Mouse (Mus musculus) ES-E14 (cell line): ENCODE results near the gene Deaf1. TPM values are rescaled to one million over a fixed set of nuclear protein-coding genes. Genes with fewer than 3 reads are reported as not detected.

Experiments
- DNase-seq: peaks from one replicate; pipeline ENCODE4 v3.0.0-alpha.2; 2013; ENCODE audit warnings: low read depth, low spot score
- H3K27ac ChIP-seq: 2 replicates; pipeline ENCODE4 v1.5.1; 2012; ENCODE audit warnings: low read depth, mild to moderate bottlenecking, low read length, moderate library complexity, mixed read lengths; ENCODE audit not compliant: poor library complexity, insufficient read depth, severe bottlenecking
- H3K36me3 ChIP-seq: 2 replicates; pipeline ENCODE4 v1.6.1; 2012; ENCODE audit warnings: mild to moderate bottlenecking, low read length, moderate library complexity, mixed read lengths; ENCODE audit not compliant: control insufficient read depth, poor library complexity, insufficient read depth, severe bottlenecking
- H3K4me1 ChIP-seq, 2 experiments: fragments of 150-350 bp in 1 of 2; sonication (generic) in 1 of 2; 2 replicates each; pipeline ENCODE4 v1.6.1; 2012; ENCODE audit warnings: low read length in 2 of 2, mild to moderate bottlenecking in 1 of 2, mixed read lengths in 1 of 2; ENCODE audit not compliant: control insufficient read depth in 2 of 2, insufficient read depth in 2 of 2, poor library complexity in 1 of 2
- H3K4me3 ChIP-seq, 2 experiments: fragments of 150-350 bp in 1 of 2; sonication (generic) in 1 of 2; 2 replicates each; pipeline ENCODE4 v1.5.1; 2012; ENCODE audit warnings: low read length in 2 of 2, low read depth in 1 of 2, mild to moderate bottlenecking in 1 of 2, mixed read lengths in 1 of 2; ENCODE audit not compliant: insufficient read depth in 1 of 2, poor library complexity in 1 of 2, severe bottlenecking in 1 of 2
- H3K9ac ChIP-seq: 2 replicates; pipeline ENCODE4 v1.6.1; 2012; ENCODE audit warnings: low read depth, mild to moderate bottlenecking, low read length, mixed read lengths; ENCODE audit not compliant: poor library complexity, insufficient read depth, severe bottlenecking
- H3K9me3 ChIP-seq: fragments of 150-350 bp; sonication (generic); 2 replicates; pipeline ENCODE4 v1.6.1; 2012; ENCODE audit warnings: low read depth, mild to moderate bottlenecking, low read length; ENCODE audit not compliant: control insufficient read depth, insufficient read depth
- CHD2 ChIP-seq: IDR thresholded peaks from 2 replicates; pipeline ENCODE4 v1.6.1; 2014; ENCODE audit warnings: mild to moderate bottlenecking, low read depth, low read length, inconsistent platforms
- HCFC1 ChIP-seq: IDR thresholded peaks from 2 replicates; pipeline ENCODE4 v1.6.1; 2012; ENCODE audit warnings: low read length, inconsistent platforms, borderline replicate concordance; ENCODE audit not compliant: insufficient read depth
- MAFK ChIP-seq: IDR thresholded peaks from 2 replicates; pipeline ENCODE4 v1.6.1; 2014; ENCODE audit warnings: mild to moderate bottlenecking, low read depth, low read length, inconsistent platforms; ENCODE audit not compliant: insufficient read depth
- ZC3H11A ChIP-seq: IDR thresholded peaks from 2 replicates; pipeline ENCODE4 v1.6.1; 2012; ENCODE audit warnings: low read depth, mild to moderate bottlenecking, inconsistent platforms, low read length, borderline replicate concordance
- ZNF384 ChIP-seq: IDR thresholded peaks from 2 replicates; pipeline ENCODE4 v1.6.1; 2012; ENCODE audit warnings: low read depth, low read length, inconsistent platforms
- in situ Hi-C, 2 experiments: fragments of 600-800 bp; cut with MboI; formaldehyde crosslinking; loops; one replicate each; pipeline ENCODE4 v1.15.1; 2025; ENCODE audit warnings: low sequenced_read_pairs in 2 of 2, inconsistent platforms in 1 of 2; ENCODE audit not compliant: unreplicated experiment in 2 of 2
- total RNA-seq: library from RNA; depleted of rRNA; stranded (reverse); fragments of 300-350 nt; gene quantifications from 2 replicates; pipeline ENCODE4 v1.2.3, GENCODE M21; 2012

The Deaf1 gene
- total RNA-seq, 1 experiment = 23.7 TPM

GRCm38 (mm10) chr7:141355051-141355450, 27.6 kb upstream of the Deaf1 start:
- no peaks in the 10 kb centered on the region for H3K36me3 ChIP-seq
- no peak overlapping the region for H3K27ac ChIP-seq
- TF ChIP-seq HCFC1 (no peak), CHD2 (no peak), ZNF384 (no peak), MAFK (no peak), ZC3H11A (no peak)
- no peak overlapping the region for H3K4me3 ChIP-seq
- H3K9ac ChIP-seq = no peak overlapping the region
- no peaks in the 10 kb centered on the region for H3K9me3 ChIP-seq
- in situ Hi-C loops = no loop called here
- peaks cover 0 to 15% of the 10 kb centered on the region in 2 experiments; a peak in 2 of 4 replicates for H3K4me1 ChIP-seq
- no peak for DNase-seq

GRCm38 (mm10) chr7:141351061-141351460, 23.6 kb upstream of the Deaf1 start:
- H3K4me1 ChIP-seq = peaks cover 0 to 5% of the 10 kb centered on the region in 2 experiments; a peak in 1 of 4 replicates
- TF ChIP-seq ZNF384 (no peak), MAFK (no peak), CHD2 (no peak), ZC3H11A (no peak), HCFC1 (no peak)
- H3K36me3 ChIP-seq = no peaks in the 10 kb centered on the region
- no peak overlapping the region for H3K9ac ChIP-seq
- no peak for DNase-seq
- H3K4me3 ChIP-seq = no peak overlapping the region
- no peak overlapping the region for H3K27ac ChIP-seq
- in situ Hi-C loops = no loop called here
- H3K9me3 ChIP-seq = no peaks in the 10 kb centered on the region

GRCm38 (mm10) chr7:141344787-141345186, 17.3 kb upstream of the Deaf1 start:
- no peak for TF ChIP-seq MAFK
- TF ChIP-seq ZC3H11A = no peak
- no peak for TF ChIP-seq CHD2
- no peak for TF ChIP-seq HCFC1
- no peak for TF ChIP-seq ZNF384
- DNase-seq = no peak
- Histone ChIP-seq H3K36me3 (no peaks in the 10 kb centered on the region), H3K9ac (no peak overlapping the region), H3K4me3 (no peak overlapping the region), H3K9me3 (no peaks in the 10 kb centered on the region), H3K4me1 (peaks cover 9 to 14% of the 10 kb centered on the region in 2 experiments; a peak in 3 of 4 replicates), H3K27ac (no peak overlapping the region)
- in situ Hi-C loops = no loop called here

GRCm38 (mm10) chr7:141343696-141344095, 16.2 kb upstream of the Deaf1 start:
- TF ChIP-seq ZNF384 (no peak), HCFC1 (no peak), CHD2 (no peak), ZC3H11A (no peak), MAFK (no peak)
- Histone ChIP-seq H3K9me3 (no peaks in the 10 kb centered on the region), H3K4me1 (peaks cover 11 to 17% of the 10 kb centered on the region in 2 experiments; a peak in 3 of 4 replicates), H3K4me3 (no peak overlapping the region), H3K9ac (no peak overlapping the region), H3K36me3 (no peaks in the 10 kb centered on the region), H3K27ac (no peak overlapping the region)
- DNase-seq = no peak
- in situ Hi-C loops = no loop called here

GRCm38 (mm10) chr7:141343230-141343629, 15.7 kb upstream of the Deaf1 start:
- H3K36me3 ChIP-seq = no peaks in the 10 kb centered on the region
- no peak for DNase-seq
- no peak overlapping the region for H3K9ac ChIP-seq
- in situ Hi-C loops = no loop called here
- peaks cover 11 to 17% of the 10 kb centered on the region in 2 experiments; a peak in 3 of 4 replicates for H3K4me1 ChIP-seq
- no peak for TF ChIP-seq HCFC1
- TF ChIP-seq CHD2 = no peak
- no peak for TF ChIP-seq ZC3H11A
- no peak for TF ChIP-seq MAFK
- no peak for TF ChIP-seq ZNF384
- H3K4me3 ChIP-seq = no peak overlapping the region
- no peaks in the 10 kb centered on the region for H3K9me3 ChIP-seq
- no peak overlapping the region for H3K27ac ChIP-seq
